Mouse (Mus musculus) liver (tissue): ENCODE results near the gene Trim8.
A peak's percentile ranks its signal among the peaks of the same experiment; 100 is the strongest.

Experiments
- DNase-seq: peaks from one replicate; pipeline ENCODE4 v3.0.0-alpha.2; 2020; ENCODE audit warnings: mixed read lengths

Trim8 gene

DNA sequence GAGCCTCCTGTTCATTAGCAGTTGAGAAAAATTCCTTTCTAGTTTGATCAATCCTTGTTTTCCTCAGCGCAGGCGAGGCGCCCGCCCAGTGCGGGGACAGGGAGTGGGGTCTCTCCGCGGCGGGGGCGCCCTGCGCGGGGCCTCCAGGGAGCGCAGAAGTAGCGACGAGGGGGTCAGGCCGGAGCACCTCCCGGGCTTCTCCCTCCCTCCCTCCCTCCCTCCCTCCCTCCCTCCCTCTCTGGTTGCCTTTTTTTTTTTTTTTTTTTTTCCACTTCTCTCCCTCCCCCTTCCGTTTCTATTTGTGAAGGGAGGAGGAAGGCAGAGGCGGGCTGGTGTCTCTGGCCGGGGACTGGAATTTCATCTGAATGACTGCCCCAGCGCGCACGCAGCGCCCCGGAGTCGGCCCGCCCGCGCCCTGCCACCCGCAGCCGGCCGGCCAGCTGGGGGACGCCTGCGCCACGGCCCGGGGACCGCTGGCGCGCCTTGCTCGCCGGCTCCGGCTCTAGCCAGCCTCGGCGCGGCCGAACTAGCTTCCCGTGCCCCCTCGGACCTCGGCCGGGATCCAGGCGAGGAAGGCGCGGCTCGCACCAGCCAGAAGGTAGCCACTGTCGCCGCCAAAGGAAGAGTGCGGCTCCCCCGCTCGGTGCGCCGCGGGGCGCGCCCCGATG lies at the start of gene Trim8:
Trim8 (plus strand) TSS at position 302 of the 668 bp plus-strand sequence.
- peak; percentile 77 for DNase-seq

DNA sequence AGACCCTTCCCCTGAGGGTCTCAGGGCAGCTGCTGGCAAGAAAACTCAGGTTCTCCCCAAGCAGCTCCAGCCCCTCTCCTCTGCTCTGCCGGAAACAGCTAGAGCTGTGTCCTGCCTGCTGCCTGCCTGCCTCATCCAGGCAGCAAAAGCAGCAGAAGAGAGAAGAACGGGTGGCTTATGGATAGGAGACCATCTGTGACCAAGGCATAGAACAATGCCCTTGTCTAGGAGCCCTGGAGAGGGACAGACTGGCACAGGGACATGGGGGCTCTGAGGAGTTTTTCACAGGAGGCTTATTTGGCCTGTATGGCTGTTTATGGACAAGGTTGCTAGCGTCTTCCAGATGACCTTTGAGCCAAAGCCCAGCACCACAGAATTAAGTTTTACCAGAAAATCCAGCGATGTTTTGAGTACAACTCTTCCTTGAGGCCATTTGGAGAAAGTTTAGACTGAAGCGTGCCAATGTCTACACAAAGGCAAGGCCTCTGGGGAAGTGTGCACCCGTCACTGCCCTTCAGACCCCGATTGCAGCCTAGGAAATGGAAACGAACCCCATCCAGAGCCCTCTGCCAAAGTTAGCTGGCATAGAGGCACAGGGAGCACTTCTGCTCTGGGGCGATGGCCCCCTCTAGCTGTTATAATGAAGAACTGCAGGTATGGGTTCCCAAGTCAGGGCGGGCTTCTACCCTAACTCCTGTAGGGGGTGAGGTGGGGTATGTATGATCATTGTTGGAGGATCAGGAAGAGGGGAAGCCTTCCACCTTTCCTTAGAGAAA lies 49.3 kb upstream of the Trim8 start:
- peak; percentile 47 for DNase-seq

DNA sequence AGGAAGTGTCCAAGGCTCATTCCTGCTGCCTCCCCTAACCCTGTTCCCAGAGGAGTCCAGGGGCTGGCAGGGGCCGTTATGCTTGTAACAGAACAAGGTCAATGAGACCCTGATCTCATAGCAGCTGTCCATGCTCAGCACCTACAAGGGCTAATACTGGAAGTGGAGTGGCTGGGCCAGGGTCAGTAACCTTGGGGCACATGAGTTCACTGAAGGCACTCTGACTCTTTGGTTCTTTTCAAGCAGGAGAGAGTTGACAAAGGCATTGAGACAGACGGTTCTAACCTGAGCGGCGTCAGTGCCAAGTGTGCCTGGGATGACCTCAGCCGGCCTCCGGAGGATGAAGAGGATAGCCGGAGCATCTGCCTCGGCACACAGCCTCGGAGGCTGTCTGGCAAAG lies 48.6 kb upstream of the Trim8 start:
- no peak for DNase-seq

DNA sequence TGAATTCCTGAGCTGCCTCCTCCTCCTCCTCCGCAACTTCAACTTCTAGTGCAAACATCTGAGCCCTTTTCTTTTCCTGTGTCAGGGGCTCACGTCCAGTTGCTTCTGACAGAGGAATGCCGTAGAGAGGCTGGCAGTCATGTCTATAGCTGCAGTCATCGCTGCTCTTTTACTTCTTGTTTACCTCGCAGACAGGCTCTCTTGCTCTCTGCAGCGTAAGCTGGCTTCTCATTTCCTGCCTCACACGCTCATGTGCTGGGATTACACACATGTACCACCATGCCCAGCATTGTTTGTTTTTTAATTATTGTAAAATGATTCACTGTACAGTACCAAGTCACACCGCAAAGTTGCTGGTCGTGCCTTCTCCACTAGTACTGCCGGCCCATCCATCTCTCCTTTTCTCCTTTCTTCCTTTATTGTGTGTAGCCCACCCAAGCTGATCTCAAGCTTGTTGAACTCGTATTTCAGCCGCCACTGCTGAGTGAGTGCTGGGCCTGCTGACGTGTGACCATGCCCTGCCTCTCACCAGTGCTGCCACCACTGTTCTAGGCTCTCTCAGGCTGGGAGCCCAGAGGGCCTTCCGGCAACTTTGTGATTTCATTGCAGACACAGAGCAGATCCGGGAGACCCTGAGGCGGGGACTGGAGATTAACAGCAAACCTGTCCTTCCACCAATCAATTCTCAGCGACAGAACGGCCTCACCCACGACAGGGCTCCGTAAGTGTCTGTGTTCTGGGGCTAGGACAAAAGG lies 47.2 kb upstream of the Trim8 start:
- DNase-seq, result peak; percentile 51

DNA sequence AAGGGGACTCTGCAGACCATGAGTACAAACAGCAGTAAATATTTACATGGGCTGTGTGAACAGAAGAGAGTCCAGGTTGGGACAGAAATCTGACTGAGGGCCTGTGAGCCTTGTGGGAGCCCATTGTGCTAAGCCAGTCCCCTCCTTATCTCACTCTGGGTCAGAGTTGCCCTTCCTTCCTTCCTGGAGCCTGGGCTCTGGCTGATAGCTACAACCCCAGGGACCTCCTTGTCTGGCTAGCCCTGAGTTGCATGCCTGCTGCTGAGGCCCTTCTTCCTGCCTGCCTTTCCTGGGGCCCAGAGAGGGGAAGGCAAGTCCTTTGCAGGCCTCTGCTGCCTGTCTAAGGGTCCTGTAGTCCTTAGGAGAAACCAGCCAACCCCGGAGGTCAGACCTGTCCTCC lies 46.5 kb upstream of the Trim8 start:
- DNase-seq, result peak; percentile 83

DNA sequence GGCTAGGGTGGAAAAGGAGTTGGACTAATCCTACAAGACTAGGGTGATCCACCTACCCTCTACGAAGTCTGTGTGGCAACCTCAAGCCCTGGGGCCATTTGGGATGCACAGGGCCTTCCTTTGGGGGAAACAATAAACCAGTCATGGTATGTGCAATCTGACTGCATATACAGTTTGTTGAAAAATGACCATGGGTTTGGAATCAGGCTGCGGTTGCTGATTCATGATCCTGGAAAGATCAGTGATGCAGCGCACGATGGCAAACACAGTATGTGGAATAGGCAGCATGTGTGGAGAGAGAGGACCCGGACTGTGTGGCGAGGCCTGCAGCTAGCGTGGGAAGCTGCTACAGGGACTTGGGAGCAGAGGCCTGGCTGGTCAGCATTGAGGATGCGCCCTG lies 45.9 kb upstream of the Trim8 start:
- no peak for DNase-seq

DNA sequence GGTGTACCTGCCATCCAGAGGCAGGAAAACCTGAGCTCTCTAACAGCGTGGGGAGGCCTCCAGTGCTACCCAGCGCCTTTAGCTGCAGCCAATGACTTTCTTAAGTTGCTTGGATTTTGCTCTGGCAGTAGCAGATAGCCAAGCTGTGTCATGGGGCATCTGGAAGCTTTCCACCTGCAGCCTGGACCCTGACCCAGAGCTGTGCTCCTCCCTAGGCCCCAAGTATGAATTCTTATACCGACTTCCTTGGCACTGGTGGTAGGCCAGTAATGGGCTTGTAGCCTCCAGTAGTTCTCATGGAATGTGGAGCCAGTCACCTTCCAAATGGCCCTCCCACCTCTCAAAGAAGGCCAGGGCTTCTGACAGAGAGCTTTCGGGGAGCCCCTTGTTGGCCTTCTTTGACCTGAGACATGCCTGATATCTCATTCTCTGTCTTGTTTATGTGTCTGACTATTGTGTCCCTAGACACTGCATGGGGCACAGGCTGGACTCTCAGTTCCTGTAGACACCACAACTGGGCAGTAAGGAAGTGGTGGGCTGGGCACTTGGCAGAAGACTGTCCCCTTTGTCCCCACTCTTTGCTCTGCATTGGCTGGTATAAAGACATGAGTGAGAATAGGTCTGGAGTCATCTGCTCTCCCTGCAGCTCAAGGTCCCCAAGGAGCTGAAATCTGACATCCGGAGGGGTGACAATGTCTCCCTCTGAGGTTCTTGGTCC lies 45.3 kb upstream of the Trim8 start:
- no peak for DNase-seq

DNA sequence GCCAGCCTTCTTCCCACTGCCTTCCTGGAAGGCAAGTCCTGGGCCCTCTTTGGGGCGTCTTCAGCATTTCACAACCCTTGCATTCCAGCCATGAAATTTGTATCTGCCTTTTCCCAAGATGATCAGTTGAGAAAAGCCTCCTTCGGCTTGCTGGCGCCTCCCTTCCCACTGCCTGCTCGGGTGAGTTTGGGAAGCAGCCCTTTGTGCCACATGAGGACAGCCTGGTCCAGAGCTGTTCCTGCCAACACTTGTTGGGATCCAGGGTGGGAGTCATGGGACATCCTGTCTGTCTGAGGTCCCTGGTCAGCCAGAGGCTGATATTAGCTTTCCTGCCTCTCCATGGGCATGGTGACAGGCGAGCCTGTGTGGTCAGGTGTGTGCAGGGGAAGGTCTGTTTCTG lies 43.7 kb upstream of the Trim8 start:
- no peak for DNase-seq

DNA sequence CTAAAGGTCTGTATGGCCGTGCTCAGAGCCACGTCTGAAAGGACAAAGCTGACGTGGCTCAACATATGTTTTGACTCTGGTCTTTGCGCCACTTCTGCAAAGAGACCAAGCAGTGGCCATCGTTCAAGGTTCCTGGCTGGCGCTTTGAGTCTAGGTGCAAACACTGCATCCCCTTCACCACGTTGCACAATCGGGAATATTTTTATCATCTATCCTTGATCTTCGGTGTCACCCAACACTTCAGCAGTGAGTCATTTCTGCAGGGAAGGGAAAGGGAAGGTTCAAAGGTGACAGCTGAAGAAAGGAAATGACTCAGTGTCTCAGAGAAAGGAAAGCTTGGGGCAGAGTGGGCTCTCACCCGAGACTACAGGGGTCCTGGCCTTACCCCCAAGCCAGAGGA lies 42.2 kb upstream of the Trim8 start:
- DNase-seq, result no peak

DNA sequence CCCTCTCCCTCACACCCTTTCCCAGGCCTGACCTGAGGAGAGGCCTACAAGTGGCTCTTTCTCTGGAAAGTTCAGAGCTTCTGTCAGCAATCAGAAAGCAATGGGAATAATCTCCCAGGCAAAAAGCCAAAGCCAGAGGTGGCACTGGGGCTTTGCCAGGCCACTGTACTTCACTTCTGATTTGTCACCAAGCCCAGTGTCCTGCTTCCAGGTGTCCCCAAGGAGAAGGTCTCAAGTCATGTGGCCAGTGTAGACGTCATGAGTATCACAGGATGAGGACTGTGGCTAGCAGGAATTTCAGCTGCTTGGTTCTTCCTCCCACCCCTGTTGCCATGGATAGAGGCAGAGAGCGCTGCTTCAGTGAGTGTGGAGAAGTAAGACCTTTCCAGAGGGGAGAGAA lies 41.6 kb upstream of the Trim8 start:
- DNase-seq, result no peak

DNA sequence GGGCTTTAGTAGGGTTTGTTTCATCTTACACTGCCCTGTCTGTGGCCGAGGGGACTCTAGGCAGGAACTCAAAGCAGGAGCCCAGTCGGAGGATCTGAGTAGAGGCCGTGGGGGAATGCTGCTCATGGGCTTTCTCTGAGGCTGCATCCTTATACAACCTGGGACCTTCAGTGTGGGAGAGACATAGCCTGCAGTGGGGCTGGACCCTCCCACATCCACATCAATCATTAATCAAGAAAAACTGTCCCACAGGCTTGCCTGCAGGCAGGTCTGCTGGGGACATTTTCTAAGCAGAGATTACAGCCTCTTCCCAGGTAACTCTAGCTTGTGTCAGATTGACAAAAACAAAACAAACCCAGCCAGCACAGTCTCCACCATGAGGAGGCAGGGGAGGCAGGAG lies 38.9 kb upstream of the Trim8 start:
- no peak for DNase-seq

DNA sequence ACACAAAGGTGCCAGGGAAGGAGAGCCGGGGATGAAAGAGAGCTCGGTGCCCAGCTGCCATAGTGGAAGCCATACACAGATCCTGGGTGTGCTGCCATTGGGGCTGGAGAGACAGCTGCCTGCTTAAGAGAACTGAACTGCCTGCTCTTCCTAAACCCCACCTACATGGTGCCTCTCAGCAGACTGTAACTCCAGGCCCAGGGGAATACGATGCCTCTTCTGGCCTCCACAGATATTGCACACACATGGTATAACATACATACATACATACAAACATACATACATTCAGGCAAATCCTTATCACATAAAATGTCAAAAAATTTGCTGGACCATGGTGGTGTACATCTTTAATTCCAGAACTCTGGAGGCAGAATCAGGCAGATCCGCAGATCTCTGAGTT lies 38.1 kb upstream of the Trim8 start:
- no peak for DNase-seq

DNA sequence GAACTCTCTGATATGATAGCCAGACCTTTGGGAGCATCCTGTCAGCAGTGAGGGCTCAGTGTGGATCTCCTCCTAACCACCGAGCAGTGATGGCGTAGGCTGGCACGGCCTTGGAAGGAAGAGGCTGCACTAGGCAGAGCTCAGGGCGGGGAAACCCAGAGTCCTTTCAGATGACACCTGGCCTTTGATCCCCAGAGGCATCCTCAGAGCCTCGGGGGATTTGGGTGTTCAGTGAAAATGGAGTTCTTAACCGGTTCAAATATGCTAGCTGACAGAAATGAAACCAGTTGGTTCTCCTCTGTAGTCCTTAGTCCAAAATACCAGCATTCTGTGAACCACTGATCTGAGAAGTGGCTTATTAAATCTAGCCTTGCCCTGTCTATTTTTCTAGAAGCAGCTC lies 35.3 kb upstream of the Trim8 start:
- no peak for DNase-seq

DNA sequence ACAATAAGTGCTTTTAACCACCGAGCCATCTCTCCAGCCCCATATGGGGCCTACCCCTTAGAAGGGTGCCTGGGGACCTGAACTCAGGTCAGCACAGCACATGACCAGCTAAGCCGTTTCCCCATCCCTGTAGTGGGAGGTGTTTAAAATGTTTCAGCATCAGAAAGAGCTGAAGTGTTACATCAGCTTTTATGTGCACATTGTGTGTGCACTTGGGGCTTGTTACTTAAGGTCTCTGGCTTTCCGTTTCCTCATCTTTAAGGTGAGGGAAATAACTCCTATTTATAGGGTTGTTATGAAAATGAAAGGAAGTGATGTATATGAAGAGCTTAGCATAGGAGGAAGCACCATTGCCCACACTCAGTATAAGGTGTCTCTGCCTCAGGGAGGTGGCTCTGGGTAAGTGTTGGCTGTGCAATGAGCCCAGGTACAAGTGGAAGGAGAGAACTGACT lies 34.4 kb upstream of the Trim8 start:
- no peak for DNase-seq

DNA sequence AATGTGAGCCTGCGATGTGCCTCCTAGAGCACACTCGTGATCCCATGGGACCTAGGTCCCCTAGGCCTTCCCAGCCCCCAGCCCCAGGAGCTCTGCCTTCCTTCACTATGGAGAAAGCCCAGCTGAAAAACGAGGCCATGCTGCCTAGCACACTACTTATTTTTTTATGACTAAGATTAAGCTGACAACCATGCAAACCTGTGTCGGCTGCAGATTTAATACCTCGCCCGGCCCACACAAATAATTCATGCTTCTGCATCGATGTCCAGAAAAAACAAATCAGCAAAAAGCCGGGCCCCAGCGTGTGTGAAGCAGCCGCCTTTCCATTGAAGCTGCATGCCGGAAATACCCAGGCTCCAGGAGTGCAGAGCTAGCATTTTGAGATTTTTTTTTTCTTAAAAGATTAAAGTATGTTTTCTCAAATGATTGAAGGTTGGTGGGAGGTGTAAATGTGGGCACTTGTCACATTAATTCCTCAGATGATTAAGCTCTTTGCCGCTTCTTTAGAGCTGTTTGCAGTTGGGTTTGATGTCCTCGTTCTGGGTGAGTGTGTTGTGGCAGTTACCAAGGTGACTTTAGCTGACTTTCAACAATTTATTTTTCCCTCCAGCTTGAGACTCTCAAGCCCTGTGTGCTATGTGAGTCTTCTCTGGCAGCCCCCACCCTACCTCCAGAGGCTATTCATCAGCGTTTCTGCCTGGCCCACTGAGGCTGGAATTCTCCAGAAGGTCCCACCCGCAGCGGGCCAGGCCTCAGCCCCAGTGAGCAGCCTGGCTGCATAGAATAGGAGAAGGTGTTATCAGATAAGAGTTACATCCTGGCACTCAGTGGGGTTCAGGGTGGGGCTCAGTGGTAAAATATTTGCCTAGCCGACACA lies 30.9 kb upstream of the Trim8 start:
- peak; percentile 42 for DNase-seq

DNA sequence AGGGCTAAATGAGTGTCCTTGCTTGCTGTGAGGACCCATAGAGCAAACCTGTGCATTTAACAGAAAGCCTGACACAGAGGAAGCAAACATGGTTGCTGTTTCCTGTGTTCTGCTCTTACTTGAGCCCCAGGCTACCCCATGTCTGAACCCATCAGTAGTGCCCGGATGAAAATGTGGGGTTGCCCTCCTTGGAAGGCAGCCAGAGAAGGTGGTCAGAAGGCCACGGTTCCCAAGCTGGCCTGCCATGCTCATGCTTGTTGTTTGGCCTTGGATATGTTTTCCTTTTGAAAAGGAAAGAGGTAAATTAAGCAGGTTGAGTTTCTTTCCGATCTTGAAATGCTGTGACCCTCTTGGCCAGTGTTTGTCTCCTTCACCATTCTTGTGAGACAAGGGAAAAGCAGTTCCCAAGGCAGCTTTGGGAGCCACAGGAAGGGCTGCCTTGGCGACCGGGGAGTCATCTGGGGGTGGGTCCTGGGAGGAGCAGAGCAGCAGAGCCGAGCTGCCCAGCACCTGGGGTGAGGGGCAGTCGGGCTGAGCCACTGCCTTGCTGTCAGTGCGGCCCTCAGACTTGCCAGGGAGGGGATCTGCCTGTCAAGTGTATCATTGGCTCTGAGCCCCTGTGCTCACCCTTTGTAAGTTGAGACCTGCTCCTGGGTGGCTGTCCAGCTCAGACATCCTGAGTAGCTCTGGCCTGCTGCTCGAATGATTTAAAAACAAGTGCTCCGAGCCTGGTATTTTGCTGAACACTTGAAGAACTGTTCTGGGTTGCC lies 30.0 kb upstream of the Trim8 start:
- no peak for DNase-seq

DNA sequence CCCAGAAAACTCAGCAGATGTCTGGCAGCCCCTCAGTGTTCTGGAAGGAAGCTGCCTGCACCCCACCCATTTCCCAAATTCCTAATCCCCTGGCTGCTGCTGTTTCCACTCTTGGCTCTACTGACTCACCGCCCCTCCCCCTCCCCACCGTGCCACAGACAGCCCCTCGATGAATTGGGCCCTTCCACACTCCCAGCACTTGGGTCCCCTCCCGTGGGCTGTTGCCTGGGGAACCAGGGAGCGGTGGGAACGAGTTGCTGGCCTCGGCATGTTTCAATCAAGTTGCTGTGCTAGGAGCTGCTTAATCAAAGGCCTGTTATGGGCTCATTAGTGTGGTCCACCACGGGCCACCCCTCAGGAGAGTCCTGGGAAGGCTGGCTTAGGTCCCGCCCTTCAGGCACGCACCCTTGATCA lies 24.1 kb upstream of the Trim8 start:
- no peak for DNase-seq

DNA sequence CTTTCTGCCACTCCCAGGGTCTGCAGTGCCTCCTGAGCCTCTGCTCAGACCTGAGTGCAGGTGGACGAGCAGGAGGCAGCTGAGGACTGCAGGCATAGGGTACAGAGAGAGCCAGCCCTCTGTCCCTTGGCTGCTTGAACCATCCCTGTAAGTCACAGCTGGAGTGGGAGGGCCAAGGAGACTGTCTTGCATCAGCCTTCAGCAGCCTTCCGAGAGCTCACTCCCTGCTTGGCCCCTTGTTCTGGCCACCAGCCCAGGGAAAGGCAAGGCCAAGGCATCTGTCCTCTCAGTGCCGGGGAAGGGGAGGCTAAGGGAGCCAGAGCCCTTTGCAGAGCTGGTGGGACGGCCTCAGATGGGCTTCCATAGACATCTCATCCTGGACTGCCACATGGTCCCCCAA lies 23.3 kb upstream of the Trim8 start:
- DNase-seq, result no peak

DNA sequence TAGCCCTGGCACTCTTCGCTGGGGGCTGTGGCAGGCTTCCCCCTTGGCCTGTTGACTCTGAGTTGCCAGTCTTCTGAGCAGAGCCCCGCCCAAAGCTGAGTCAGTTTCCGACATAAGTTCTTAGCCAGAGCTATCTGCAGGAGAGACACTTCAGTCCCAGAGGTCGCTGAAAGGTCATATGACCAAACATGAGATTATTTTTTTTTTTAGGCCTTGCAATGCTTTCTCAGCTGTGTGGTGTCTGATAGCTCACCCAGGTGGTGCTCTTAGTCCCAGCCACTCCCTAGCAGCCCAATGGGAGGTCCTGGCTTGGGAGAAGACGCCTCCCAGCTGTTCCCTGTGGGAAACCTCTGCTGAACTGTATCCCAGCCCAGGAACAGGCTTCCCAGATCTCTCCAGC lies 22.7 kb upstream of the Trim8 start:
- peak; percentile 59 for DNase-seq

DNA sequence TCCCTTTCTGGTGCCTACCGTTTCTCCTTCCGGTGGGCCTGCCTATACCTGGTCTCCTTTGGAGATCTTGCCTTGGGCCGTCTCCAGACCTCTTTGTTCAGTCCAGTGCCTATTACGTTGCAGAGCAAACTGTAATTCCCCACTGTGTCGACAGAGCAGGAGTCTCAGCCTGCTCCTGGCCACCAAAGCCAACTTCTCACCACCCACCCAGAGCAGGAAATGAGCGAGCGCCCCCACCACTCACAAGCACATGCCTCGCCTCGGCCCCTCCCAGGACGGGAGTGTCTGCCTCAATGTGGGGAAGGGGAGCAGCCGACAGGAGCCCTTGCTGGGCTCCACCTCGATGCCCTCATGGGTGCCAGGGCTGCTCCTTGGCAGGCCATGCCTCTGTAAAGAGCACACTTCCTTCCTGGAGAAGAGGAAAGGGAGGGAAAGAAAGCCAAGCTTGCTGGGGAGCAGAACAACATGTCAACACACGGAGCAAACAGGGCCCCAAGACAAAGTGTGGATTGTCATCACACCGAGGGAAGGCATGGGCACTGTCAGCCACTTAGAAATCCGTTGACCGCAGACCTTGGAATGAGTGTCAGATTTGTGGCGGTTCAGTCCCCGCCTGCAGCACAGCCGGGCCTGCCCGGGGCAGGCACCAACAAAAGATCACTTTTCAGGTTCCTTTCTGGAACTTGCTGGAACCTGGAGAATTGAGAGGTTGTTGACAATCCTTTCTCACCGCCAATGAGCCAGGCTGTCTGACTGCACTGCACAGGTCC lies 22.0 kb upstream of the Trim8 start:
- no peak for DNase-seq
